Mouse (Mus musculus) ZHBTc4 (cell line): ENCODE measurements around the gene Kif26a.

Experiments used
- DNase-seq: peaks from one replicate; pipeline ENCODE4 v3.0.0-alpha.2; 2011; ENCODE audit warnings: low read depth, low spot score

The Kif26a gene

GRCm38 (mm10) chr12:112145875-112146651 lies at the start of gene Kif26a:
Gene Kif26a, plus strand, starts transcription at chr12:112146208.
- peak; percentile 91 for DNase-seq

GRCm38 (mm10) chr12:112096733-112097117 lies 49.3 kb upstream of the Kif26a start:
- no peak for DNase-seq

GRCm38 (mm10) chr12:112100106-112100505 lies 45.9 kb upstream of the Kif26a start:
- DNase-seq: no peak

- DNase-seq: no peak
Observed at GRCm38 (mm10) chr12:112101045-112101444, 45.0 kb upstream of the Kif26a start.

- DNase-seq: no peak
Observed at GRCm38 (mm10) chr12:112103179-112103578, 42.8 kb upstream of the Kif26a start.

GRCm38 (mm10) chr12:112104890-112105289 lies 41.1 kb upstream of the Kif26a start:
- no peak for DNase-seq

- peak; percentile 92 for DNase-seq
Observed at GRCm38 (mm10) chr12:112106541-112106971, 39.5 kb upstream of the Kif26a start, which contains the start of gene Aspg. Gene Aspg, plus strand, starts transcription at chr12:112106679.

GRCm38 (mm10) chr12:112107685-112108084 lies 38.3 kb upstream of the Kif26a start:
- DNase-seq: no peak

GRCm38 (mm10) chr12:112108696-112109445 lies 37.1 kb upstream of the Kif26a start:
- DNase-seq: no peak

GRCm38 (mm10) chr12:112109701-112110100 lies 36.3 kb upstream of the Kif26a start:
- DNase-seq: no peak

- no peak for DNase-seq
Observed at GRCm38 (mm10) chr12:112111323-112111722, 34.7 kb upstream of the Kif26a start.

GRCm38 (mm10) chr12:112112235-112112634 lies 33.8 kb upstream of the Kif26a start:
- no peak for DNase-seq

- DNase-seq: peak; percentile 82
Observed at GRCm38 (mm10) chr12:112112686-112113396, 33.2 kb upstream of the Kif26a start.

- peak; percentile 80 for DNase-seq
Observed at GRCm38 (mm10) chr12:112113710-112114109, 32.3 kb upstream of the Kif26a start.

- DNase-seq: no peak
Observed at GRCm38 (mm10) chr12:112117006-112117405, 29.0 kb upstream of the Kif26a start.

- no peak for DNase-seq
Observed at GRCm38 (mm10) chr12:112117649-112118048, 28.4 kb upstream of the Kif26a start.

GRCm38 (mm10) chr12:112121188-112121587 lies 24.8 kb upstream of the Kif26a start:
- no peak for DNase-seq

- peak; percentile 32 for DNase-seq
Observed at GRCm38 (mm10) chr12:112125903-112126302, 20.1 kb upstream of the Kif26a start.

GRCm38 (mm10) chr12:112126931-112127635 lies 18.9 kb upstream of the Kif26a start:
- DNase-seq: peak; percentile 39

GRCm38 (mm10) chr12:112128526-112128925 lies 17.5 kb upstream of the Kif26a start:
- DNase-seq: no peak

GRCm38 (mm10) chr12:112129300-112129856 lies 16.6 kb upstream of the Kif26a start:
- DNase-seq: no peak
